Mouse (Mus musculus) olfactory bulb, adult 2 months (tissue): Measurements from ENCODE around the gene Rnpepl1.

Experiments used
- CTCF ChIP-seq: fragments of 200-500 bp; IDR thresholded peaks from 2 replicates; pipeline ENCODE4 v1.5.1; 2012; ENCODE audit warnings: low read depth, mild to moderate bottlenecking, low read length, moderate library complexity; ENCODE audit not compliant: insufficient read depth
- POLR2A ChIP-seq: fragments of 200-500 bp; IDR thresholded peaks from 2 replicates; pipeline ENCODE4 v1.6.1; 2012; ENCODE audit warnings: mild to moderate bottlenecking, low read depth, low read length, moderate library complexity; ENCODE audit not compliant: insufficient read depth

- TF ChIP-seq CTCF = no peak
- no peak for TF ChIP-seq POLR2A
Observed at GRCm38 (mm10) chr1:92937797-92938196, 27.2 kb downstream of the Rnpepl1 start.
